Mouse (Mus musculus): ENCODE measurements around the gene Tenm1.

The Tenm1 gene

DNA sequence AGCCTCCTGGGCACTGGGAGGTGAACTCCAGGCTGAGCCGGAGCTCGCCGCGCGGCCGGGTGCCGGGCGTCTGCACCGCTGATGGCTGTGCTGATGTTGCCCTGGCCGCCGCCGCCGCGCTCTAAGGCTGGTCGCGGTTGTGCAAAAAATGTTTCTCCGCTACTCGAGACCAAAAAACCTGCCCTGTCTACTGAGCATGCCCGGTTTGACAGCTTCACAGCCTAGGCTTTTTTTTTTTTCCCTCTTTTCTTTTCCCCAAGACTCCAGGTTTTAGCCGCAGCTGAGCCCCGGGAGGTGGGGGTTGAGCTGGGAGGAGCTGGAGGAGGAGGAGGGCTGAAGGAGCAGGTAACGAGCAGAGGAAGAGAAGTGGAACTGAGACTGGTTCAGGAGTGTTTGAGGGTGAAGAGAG is at the start of gene Tenm1:
Gene Tenm1 (minus strand): TSS at position 272 of the 409 bp plus-strand sequence.
- DNase-seq (ENCODE audit: low spot score): no peak

GRCm38 (mm10) chrX:43467311-43467710 is 38.4 kb upstream of the Tenm1 start:
- DNase-seq (ENCODE audit: low spot score): no peak

- DNase-seq (ENCODE audit: low spot score): no peak
These were observed 1.7 kb upstream of the Tenm1 start for GRCm38 (mm10) chrX:43430581-43430980.

- DNase-seq (ENCODE audit: low spot score): no peak
These were observed 1.1 kb upstream of the Tenm1 start for GRCm38 (mm10) chrX:43429982-43430531.

- DNase-seq (ENCODE audit: low spot score): no peak
These were observed 411 bp upstream of the Tenm1 start for GRCm38 (mm10) chrX:43429337-43429736.

GRCm38 (mm10) chrX:43427961-43428365 is 963 bp downstream of the Tenm1 start:
- no peak for DNase-seq (ENCODE audit: low spot score)

DNA sequence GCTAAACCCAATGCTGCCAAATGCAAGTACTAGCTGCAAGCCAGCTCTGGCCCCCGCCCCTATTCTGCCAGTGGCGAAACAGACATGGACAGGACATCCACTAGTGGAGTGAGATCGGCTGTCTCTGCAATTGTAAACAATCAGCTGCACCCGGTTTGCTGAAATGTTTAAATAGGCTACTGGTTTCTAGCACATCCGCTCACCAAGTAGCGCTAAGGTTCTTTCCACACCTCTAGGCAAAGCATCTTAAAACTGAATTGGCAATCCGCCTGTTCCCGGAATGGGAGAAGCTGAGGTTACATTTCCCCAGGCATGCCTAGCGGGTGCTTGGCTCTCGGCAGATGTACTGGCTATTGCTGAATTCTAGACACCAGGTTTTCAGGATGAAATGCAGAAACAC is 1.8 kb downstream of the Tenm1 start:
- no peak for DNase-seq (ENCODE audit: low spot score)

DNA sequence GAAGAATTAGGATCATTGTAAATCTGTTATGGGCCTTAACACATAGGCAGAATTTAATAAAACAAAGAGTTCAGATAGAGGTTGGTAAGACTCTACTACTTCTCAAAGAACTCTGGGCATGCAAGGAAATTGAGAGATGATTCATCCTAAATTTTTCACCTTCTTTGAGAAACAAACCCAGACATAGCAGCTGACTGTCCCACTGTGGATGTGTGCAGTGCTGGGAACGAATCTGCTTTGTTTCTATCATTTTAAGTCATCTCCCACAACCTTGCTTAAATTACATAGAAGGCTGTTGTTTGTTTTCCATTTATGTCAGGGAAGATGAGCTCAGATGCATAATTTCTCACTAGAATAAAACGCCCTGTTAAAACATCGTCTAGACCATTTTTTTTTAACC is 31.0 kb downstream of the Tenm1 start:
- no peak for DNase-seq (ENCODE audit: low spot score)

DNA sequence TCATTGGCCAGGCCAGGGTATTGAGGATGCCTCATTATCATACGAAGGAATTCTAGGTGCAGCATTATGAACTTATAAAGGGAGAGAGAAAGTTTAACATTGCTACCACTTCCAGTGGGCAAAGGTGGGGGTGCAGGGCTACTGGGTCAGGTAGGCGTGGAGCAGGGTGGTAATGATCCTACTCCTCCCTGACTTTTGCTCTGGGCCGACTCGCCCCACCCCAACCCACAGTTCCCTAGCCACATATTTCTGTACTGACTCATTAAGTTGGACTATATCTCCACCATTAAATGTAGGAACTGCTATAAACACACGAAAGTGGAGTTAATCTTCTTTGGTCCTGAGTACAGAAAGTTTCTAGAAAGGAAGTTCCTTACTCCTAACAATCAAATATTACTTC is 40.8 kb downstream of the Tenm1 start:
- DNase-seq (ENCODE audit: low spot score): no peak

- no peak for DNase-seq (ENCODE audit: low spot score)
These were observed 56.4 kb downstream of the Tenm1 start for GRCm38 (mm10) chrX:43372526-43372925.

GRCm38 (mm10) chrX:43319351-43319750 is 109.6 kb downstream of the Tenm1 start:
- no peak for DNase-seq (ENCODE audit: low spot score)

DNA sequence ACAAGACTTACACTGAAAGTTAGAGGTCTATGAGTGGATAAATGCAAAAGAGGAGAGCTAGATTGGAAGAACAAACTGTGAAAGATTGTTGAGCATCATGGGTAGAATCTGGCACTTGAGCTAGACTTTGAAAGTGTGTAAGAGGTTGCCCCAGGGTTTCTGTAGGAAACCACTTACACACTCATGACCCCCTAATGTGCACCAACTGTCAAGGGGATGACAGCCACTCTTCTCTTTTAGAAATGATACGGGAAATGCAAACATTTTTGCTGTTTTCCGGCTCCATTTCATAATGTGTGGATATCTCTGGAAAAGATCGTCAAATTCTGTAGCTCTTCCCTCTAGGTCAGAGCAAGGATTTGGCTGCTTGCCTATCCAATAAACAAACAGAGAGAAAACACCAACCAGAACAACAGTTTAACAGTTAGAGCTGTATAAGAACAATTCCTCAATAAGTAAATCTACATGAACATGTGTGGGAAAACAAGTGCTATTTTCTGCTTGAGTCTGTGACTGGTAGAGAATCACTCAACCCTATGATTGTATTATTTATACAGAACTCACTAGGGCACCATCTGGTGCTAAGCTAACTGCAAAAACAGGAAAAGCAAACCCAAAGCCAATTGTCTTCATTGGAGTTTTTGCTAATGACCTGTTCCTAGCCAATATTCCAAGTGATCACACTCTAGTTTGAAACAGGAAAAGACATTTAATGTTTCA is 111.0 kb downstream of the Tenm1 start:
- DNase-seq (ENCODE audit: low spot score): no peak

DNA sequence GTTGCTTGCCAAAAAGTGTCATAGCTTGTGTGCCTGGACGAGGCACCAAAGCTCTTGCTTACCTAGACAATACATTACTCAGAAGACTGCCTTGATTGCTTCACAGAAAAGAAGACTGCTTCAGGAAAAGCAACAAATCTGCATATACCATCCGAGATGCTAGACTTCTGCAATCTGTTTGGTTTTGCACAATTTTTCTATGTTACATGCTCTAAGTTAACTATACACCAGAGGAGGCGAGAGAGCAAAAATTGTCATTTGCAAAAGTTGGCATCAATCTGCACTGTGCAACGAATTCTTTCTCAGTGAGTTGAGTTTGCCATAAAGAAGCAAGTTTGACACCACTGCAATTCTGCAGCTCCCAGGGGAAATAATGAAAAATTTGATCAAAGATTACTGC is 193.1 kb downstream of the Tenm1 start:
- DNase-seq (ENCODE audit: low spot score): no peak

DNA sequence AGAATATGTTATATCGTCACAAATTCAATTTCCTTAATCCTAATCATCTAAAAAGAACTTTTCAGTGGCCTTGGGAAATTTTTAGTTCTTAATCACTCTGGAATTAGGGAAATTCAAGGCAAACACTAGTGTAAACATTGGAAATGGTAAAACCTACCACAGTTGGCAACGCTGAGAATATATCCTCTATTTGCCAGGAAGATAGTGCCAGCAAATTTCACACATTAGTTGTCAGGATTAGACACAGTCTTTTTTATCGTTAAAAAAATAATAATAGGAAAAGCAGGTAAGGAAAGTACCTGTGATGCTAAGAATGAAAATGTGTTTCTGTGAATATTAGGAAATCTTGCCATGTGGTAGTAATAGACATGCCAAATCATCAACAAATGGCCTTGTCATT is 223.9 kb downstream of the Tenm1 start:
- DNase-seq (ENCODE audit: low spot score): no peak

GRCm38 (mm10) chrX:43202249-43202783 is 226.6 kb downstream of the Tenm1 start:
- DNase-seq (ENCODE audit: low spot score): no peak

DNA sequence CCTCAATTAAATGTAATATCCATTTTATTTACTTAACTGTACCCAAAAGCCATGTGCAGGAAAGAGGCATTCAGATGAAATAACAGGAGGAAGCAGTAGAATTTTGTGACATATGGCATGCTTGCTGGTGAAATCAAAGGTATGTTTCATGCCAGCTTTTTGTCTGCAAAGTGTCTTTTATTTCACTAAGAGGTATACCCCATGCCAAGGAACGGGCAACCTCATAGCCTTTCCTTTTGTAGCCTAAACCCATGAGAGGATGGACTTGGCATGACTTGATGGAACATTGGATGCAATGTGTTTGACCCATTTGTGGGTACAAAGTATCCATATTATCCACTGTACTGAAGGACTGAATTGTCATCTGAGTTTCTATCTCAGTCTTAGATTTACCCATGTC is 246.0 kb downstream of the Tenm1 start:
- DNase-seq (ENCODE audit: low spot score): no peak

DNA sequence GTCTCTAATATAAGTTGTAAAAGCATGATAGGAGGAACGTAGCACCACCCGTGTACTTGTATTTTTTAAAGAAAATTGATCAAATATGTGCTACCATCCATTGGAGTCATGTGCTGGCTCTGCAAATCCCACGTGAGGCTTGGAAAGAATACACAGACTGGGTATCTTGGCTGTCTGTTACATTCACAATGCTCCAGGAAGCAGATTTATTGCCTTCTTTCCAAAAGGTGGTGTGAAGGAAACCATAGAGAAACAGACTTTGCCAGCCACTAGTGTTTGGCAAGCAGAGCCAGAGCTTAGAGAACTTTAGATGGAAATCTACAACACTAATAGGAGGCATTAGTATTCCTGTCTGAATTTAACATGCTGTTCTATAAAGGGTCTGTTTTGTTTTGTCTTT is 277.4 kb downstream of the Tenm1 start:
- DNase-seq (ENCODE audit: low spot score): no peak

DNA sequence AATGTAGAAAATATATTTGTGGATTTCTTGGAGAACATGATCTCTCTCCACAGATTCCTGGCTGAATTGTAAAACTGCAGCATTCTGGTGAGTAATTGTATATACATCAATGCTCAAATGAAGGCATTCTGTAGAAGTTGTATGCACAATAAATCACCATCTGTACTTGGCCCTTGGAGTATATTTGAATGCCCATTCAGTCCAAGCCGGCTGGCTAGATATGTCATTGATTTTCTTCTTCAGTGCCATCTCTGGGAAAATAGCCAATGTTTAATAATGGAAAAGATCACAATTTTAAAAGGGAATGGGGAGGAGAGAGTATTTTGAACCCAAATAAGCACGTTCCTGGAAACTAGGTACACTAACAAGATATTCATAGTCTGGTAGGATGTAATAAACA is 299.2 kb downstream of the Tenm1 start:
- DNase-seq (ENCODE audit: low spot score): no peak

DNA sequence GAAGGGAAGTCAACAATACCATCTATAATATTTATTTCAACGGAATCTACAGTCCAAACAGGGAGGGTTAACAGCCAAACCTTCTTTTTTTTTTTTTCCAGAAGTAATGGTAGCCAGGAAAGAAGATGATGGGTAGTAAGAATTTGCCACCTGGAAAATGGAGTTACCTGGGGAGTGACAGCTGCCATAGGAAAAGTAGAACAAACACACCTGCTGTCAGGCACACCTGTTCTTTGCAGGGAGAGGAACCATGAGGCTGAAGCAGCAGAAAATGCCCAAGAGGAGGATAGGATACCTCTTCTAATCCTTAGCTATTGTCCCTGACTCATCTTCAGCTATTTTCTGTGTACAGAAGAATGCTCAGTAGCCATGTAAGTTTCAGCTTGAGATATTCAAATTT is 306.4 kb downstream of the Tenm1 start:
- no peak for DNase-seq (ENCODE audit: low spot score)

DNA sequence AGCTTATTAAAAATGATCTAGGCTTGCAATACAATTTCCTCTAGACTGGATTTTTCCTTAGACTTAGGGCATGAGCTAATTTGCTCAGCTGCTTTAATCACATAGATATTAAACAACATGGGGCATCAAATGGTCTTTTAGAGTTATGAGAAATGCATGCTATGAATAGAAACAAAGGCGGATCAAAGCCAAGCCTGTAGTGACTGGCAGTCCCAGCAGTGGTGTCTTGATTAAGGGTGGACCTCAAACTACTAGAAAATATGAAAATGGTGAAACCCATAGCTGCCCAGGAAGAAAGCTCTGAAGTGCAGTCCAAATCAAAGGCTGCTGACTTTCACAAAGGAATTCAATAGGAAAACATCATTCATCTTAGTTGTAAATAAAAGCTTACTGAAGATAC is 306.9 kb downstream of the Tenm1 start:
- no peak for DNase-seq (ENCODE audit: low spot score)

DNA sequence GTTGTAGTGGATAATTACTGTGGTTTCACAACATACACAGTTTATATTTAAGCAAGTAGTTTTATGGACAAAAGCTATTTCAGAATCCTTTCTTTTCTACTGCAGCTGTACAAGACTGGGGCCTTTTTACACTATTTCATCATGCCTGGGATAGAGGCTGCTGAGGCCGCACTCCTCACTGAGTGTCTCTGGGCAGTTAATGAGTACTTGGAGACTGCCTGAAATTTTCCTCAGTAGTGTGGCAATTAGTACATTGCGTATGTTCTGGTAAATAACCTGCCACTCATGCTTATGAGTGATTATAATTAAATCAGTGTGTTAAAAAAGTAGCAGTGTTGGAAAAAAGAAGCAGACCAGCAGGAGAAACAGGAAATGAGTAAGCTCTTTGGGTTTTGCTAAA is 442.8 kb downstream of the Tenm1 start:
- no peak for DNase-seq (ENCODE audit: low spot score)

- no peak for DNase-seq (ENCODE audit: low spot score)
These were observed 455.4 kb downstream of the Tenm1 start for GRCm38 (mm10) chrX:42973562-42973961.

GRCm38 (mm10) chrX:42967611-42968010 is 461.3 kb downstream of the Tenm1 start:
- no peak for DNase-seq (ENCODE audit: low spot score)

GRCm38 (mm10) chrX:42861731-42862130 is 567.2 kb downstream of the Tenm1 start:
- DNase-seq (ENCODE audit: low spot score): no peak

Measured in T-cell, adult 2 months (primary cell).